Mouse (Mus musculus) erythroblast, embryonic 14.5 days (primary cell): Measurements from ENCODE around the gene Dalrd3.

ENCODE experiments used
- GATA1 ChIP-seq: IDR thresholded peaks from 2 replicates; pipeline ENCODE4 v1.6.1; 2012; ENCODE audit warnings: low read length, inconsistent platforms, mixed read lengths
- TAL1 ChIP-seq: IDR thresholded peaks from 3 replicates; pipeline ENCODE4 v1.6.1; 2012; ENCODE audit warnings: low read length, inconsistent platforms, mixed read lengths

GRCm38 (mm10) chr9:108578545-108579343, 9.1 kb downstream of the Dalrd3 start, which contains the start of gene Wdr6:
- TF ChIP-seq GATA1 (no peak), TAL1 (no peak)
